Mouse (Mus musculus): ENCODE measurements around the gene Nup43. TPM values are rescaled to one million over a fixed set of nuclear protein-coding genes. Genes with fewer than 3 reads are reported as not detected.
A peak's percentile ranks its signal among the peaks of the same experiment; 100 is the strongest.
"Not testable (repeated sequence)": the region's sequence is repeated elsewhere in the genome, so short reads cannot be mapped to it uniquely, and the experiment has no call there.

The Nup43 gene
- polyA plus RNA-seq (2012; ENCODE audit: insufficient read depth, insufficient read length, missing spikeins), result 7.1 and 7.6 TPM in 2 replicates

GRCm38 (mm10) chr10:7667342-7667802, at the start of gene Nup43:
Gene Nup43 (plus strand): TSS chr10:7667503.
- no peak for TF ChIP-seq CTCF (IDR thresholded peaks at IDR 0.05; ENCODE audit: low read depth, low read length)
- TF ChIP-seq POLR2A (IDR thresholded peaks at IDR 0.05; ENCODE audit: borderline replicate concordance, low read depth, low read length), result no peak
- Histone ChIP-seq H3K4me3 (ENCODE audit: insufficient read depth, low read length) (peak within 1 kb of the TSS; percentile 79), H3K27ac (ENCODE audit: insufficient read depth, low read depth, low read length) (peak within 1 kb of the TSS; percentile 63), H3K4me1 (ENCODE audit: control insufficient read depth, insufficient read depth, low read length) (peaks cover 13% of the 10 kb centered on the region)

- not testable (repeated sequence) for H3K27ac ChIP-seq (ENCODE audit: insufficient read depth, low read depth, low read length)
Observed at GRCm38 (mm10) chr10:7617556-7617955, 49.7 kb upstream of the Nup43 start.

GRCm38 (mm10) chr10:7619821-7620241, 47.5 kb upstream of the Nup43 start:
- Histone ChIP-seq H3K4me3 (ENCODE audit: insufficient read depth, low read length) (no peak overlapping the region), H3K27ac (ENCODE audit: insufficient read depth, low read depth, low read length) (no peak overlapping the region), H3K4me1 (ENCODE audit: control insufficient read depth, insufficient read depth, low read length) (no peaks in the 10 kb centered on the region)
- TF ChIP-seq CTCF (IDR thresholded peaks at IDR 0.05; ENCODE audit: low read depth, low read length), result no peak
- TF ChIP-seq POLR2A (IDR thresholded peaks at IDR 0.05; ENCODE audit: borderline replicate concordance, low read depth, low read length), result no peak

More at GRCm38 (mm10) chr10:7617556-7617955, 49.7 kb upstream of the Nup43 start:
- not testable (repeated sequence) for H3K4me3 ChIP-seq (ENCODE audit: insufficient read depth, low read length); H3K4me1 ChIP-seq (ENCODE audit: control insufficient read depth, insufficient read depth, low read length)

- TF ChIP-seq POLR2A (IDR thresholded peaks at IDR 0.05; ENCODE audit: borderline replicate concordance, low read depth, low read length) (no peak), CTCF (IDR thresholded peaks at IDR 0.05; ENCODE audit: low read depth, low read length) (no peak)
- no peaks in the 10 kb centered on the region for H3K4me1 ChIP-seq (ENCODE audit: control insufficient read depth, insufficient read depth, low read length)
- no peak overlapping the region for H3K4me3 ChIP-seq (ENCODE audit: insufficient read depth, low read length)
- H3K27ac ChIP-seq (ENCODE audit: insufficient read depth, low read depth, low read length), result no peak overlapping the region
Observed at GRCm38 (mm10) chr10:7620723-7621122, 46.6 kb upstream of the Nup43 start.

- Histone ChIP-seq H3K27ac (ENCODE audit: insufficient read depth, low read depth, low read length) (no peak overlapping the region), H3K4me3 (ENCODE audit: insufficient read depth, low read length) (no peak overlapping the region), H3K4me1 (ENCODE audit: control insufficient read depth, insufficient read depth, low read length) (no peaks in the 10 kb centered on the region)
- TF ChIP-seq POLR2A (IDR thresholded peaks at IDR 0.05; ENCODE audit: borderline replicate concordance, low read depth, low read length), result no peak
- no peak for TF ChIP-seq CTCF (IDR thresholded peaks at IDR 0.05; ENCODE audit: low read depth, low read length)
Observed at GRCm38 (mm10) chr10:7622378-7622777, 44.9 kb upstream of the Nup43 start.

- no peak overlapping the region for H3K4me3 ChIP-seq (ENCODE audit: insufficient read depth, low read length)
- no peak overlapping the region for H3K27ac ChIP-seq (ENCODE audit: insufficient read depth, low read depth, low read length)
- TF ChIP-seq POLR2A (IDR thresholded peaks at IDR 0.05; ENCODE audit: borderline replicate concordance, low read depth, low read length), result no peak
- TF ChIP-seq CTCF (IDR thresholded peaks at IDR 0.05; ENCODE audit: low read depth, low read length), result no peak
- no peaks in the 10 kb centered on the region for H3K4me1 ChIP-seq (ENCODE audit: control insufficient read depth, insufficient read depth, low read length)
Observed at GRCm38 (mm10) chr10:7623861-7624518, 43.3 kb upstream of the Nup43 start.

GRCm38 (mm10) chr10:7629092-7629491, 38.2 kb upstream of the Nup43 start:
- TF ChIP-seq POLR2A (IDR thresholded peaks at IDR 0.05; ENCODE audit: borderline replicate concordance, low read depth, low read length), result no peak
- H3K4me3 ChIP-seq (ENCODE audit: insufficient read depth, low read length), result no peak overlapping the region
- no peaks in the 10 kb centered on the region for H3K4me1 ChIP-seq (ENCODE audit: control insufficient read depth, insufficient read depth, low read length)
- H3K27ac ChIP-seq (ENCODE audit: insufficient read depth, low read depth, low read length), result no peak overlapping the region

GRCm38 (mm10) chr10:7630286-7630685, 37.0 kb upstream of the Nup43 start:
- TF ChIP-seq POLR2A (IDR thresholded peaks at IDR 0.05; ENCODE audit: borderline replicate concordance, low read depth, low read length), result no peak
- no peak for TF ChIP-seq CTCF (IDR thresholded peaks at IDR 0.05; ENCODE audit: low read depth, low read length)
- H3K27ac ChIP-seq (ENCODE audit: insufficient read depth, low read depth, low read length), result no peak overlapping the region
- no peak overlapping the region for H3K4me3 ChIP-seq (ENCODE audit: insufficient read depth, low read length)
- H3K4me1 ChIP-seq (ENCODE audit: control insufficient read depth, insufficient read depth, low read length), result no peaks in the 10 kb centered on the region

GRCm38 (mm10) chr10:7630951-7631720, 36.2 kb upstream of the Nup43 start:
- TF ChIP-seq CTCF (IDR thresholded peaks at IDR 0.05; ENCODE audit: low read depth, low read length), result no peak
- no peak for TF ChIP-seq POLR2A (IDR thresholded peaks at IDR 0.05; ENCODE audit: borderline replicate concordance, low read depth, low read length)

GRCm38 (mm10) chr10:7640366-7640765, 26.9 kb upstream of the Nup43 start:
- no peak overlapping the region for H3K27ac ChIP-seq (ENCODE audit: insufficient read depth, low read depth, low read length)
- no peaks in the 10 kb centered on the region for H3K4me1 ChIP-seq (ENCODE audit: control insufficient read depth, insufficient read depth, low read length)
- H3K4me3 ChIP-seq (ENCODE audit: insufficient read depth, low read length), result no peak overlapping the region
- no peak for TF ChIP-seq CTCF (IDR thresholded peaks at IDR 0.05; ENCODE audit: low read depth, low read length)
- no peak for TF ChIP-seq POLR2A (IDR thresholded peaks at IDR 0.05; ENCODE audit: borderline replicate concordance, low read depth, low read length)

More at GRCm38 (mm10) chr10:7630951-7631720, 36.2 kb upstream of the Nup43 start:
- no peak overlapping the region for H3K4me3 ChIP-seq (ENCODE audit: insufficient read depth, low read length)
- no peaks in the 10 kb centered on the region for H3K4me1 ChIP-seq (ENCODE audit: control insufficient read depth, insufficient read depth, low read length)
- H3K27ac ChIP-seq (ENCODE audit: insufficient read depth, low read depth, low read length), result no peak overlapping the region
